Mouse (Mus musculus): Measurements from ENCODE around the gene Osgin1. TPM values are rescaled to one million over a fixed set of nuclear protein-coding genes. Genes with fewer than 3 reads are reported as not detected.

Gene Osgin1
- total and polyA plus RNA-seq, 2 experiments, result 9.6 to 649 TPM

GRCm38 (mm10) chr8:119428350-119428740, 5.6 kb upstream of the Osgin1 start:
- Histone ChIP-seq H3K9ac (ENCODE audit: low read depth, low read length) (peak overlapping the region; percentile 30), H3K27me3 (ENCODE audit: control insufficient read depth, insufficient read depth, low read length) (no peaks in the 10 kb centered on the region), H3K36me3 (ENCODE audit: control insufficient read depth, insufficient read depth, low read length) (no peaks in the 10 kb centered on the region), H3K27ac (replicated peaks; ENCODE audit: insufficient read depth, low read depth, low read length) (peak overlapping the region; percentile 72), H3K79me2 (ENCODE audit: control insufficient read depth, insufficient read depth, low read length) (no peaks in the 10 kb centered on the region), H3K4me1 (ENCODE audit: control insufficient read depth, insufficient read depth, low read length) (peaks cover 72% of the 10 kb centered on the region), H3K4me3 (ENCODE audit: insufficient read depth, low read depth, low read length) (peak overlapping the region; percentile 8; the same call in 1 of the 2 replicates)
- TF ChIP-seq POLR2A (IDR thresholded peaks at IDR 0.05; ENCODE audit: extremely low read depth, insufficient read depth, low read length) (no peak), CTCF (IDR thresholded peaks at IDR 0.05; ENCODE audit: low read depth, low read length) (no peak)
- 19% methylated on average over 7 of the region's 7 CpGs for WGBS
- DNase-seq (ENCODE audit: extremely low read depth, low read depth, low spot score), result no peak

- Histone ChIP-seq H3K4me3 (ENCODE audit: insufficient read depth, low read depth, low read length) (no peak overlapping the region), H3K4me1 (ENCODE audit: control insufficient read depth, insufficient read depth, low read length) (peaks cover 69% of the 10 kb centered on the region), H3K27ac (replicated peaks; ENCODE audit: insufficient read depth, low read depth, low read length) (peak overlapping the region; percentile 72), H3K27me3 (ENCODE audit: control insufficient read depth, insufficient read depth, low read length) (no peaks in the 10 kb centered on the region), H3K79me2 (ENCODE audit: control insufficient read depth, insufficient read depth, low read length) (no peaks in the 10 kb centered on the region), H3K36me3 (ENCODE audit: control insufficient read depth, insufficient read depth, low read length) (no peaks in the 10 kb centered on the region), H3K9ac (ENCODE audit: low read depth, low read length) (peak overlapping the region; percentile 40)
- 29% methylated on average over 5 of the region's 5 CpGs for WGBS
- peak; percentile 87 for DNase-seq (ENCODE audit: extremely low read depth, low read depth, low spot score)
- TF ChIP-seq CTCF (IDR thresholded peaks at IDR 0.05; ENCODE audit: low read depth, low read length), result no peak
- no peak for TF ChIP-seq POLR2A (IDR thresholded peaks at IDR 0.05; ENCODE audit: extremely low read depth, insufficient read depth, low read length)
These were observed 5.1 kb upstream of the Osgin1 start for GRCm38 (mm10) chr8:119428766-119429327.

DNA sequence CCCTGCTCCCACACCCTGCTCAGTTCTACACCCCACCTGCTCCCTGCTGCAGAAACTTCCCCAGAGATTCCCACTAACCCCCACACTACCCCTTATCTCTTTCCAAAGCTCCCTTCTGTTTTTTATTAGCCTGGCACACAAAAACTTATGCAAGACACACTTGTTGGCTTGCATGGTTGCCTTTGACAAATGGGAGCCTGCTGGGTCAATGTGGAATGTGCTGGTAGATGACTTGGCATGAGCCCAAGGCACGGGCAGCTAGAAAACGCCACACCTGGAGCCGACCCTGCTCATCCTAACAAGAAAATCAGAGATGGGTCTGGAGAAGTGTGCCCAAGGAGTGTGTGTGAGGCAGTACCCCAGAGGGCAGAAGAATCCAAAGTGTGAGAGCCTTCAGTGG, 4.4 kb upstream of the Osgin1 start:
- TF ChIP-seq POLR2A (IDR thresholded peaks at IDR 0.05; ENCODE audit: extremely low read depth, insufficient read depth, low read length) (no peak), CTCF (IDR thresholded peaks at IDR 0.05; ENCODE audit: low read depth, low read length) (no peak)
- H3K27ac ChIP-seq (replicated peaks; ENCODE audit: insufficient read depth, low read depth, low read length), result peak overlapping the region; percentile 72
- DNase-seq (ENCODE audit: extremely low read depth, low read depth, low spot score), result peak; percentile 89

DNA sequence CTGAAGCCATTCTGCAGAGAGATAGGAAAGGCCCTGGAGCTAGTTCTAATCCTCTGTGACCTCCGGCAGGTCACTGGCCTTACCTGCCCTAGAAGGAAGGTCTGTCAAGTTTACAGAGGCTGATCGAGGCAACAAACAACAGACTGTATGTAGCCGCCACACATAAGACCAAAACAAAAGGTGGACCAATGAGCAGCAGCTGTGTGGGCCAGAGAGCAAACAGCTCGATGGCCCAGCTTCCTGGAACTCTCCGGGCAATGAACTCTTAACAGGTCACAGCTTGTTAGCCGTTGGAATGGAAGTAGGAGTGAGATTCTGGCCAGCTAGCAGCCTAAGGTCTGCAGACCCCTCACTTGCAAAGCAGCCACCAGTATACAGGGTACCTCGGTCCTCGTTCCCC, 3.7 kb upstream of the Osgin1 start:
- Histone ChIP-seq H3K27me3 (ENCODE audit: control insufficient read depth, insufficient read depth, low read length) (no peaks in the 10 kb centered on the region), H3K9ac (ENCODE audit: low read depth, low read length) (peak overlapping the region; percentile 26), H3K27ac (replicated peaks; ENCODE audit: insufficient read depth, low read depth, low read length) (peak overlapping the region; percentile 83), H3K36me3 (ENCODE audit: control insufficient read depth, insufficient read depth, low read length) (no peaks in the 10 kb centered on the region), H3K4me3 (ENCODE audit: insufficient read depth, low read depth, low read length) (no peak overlapping the region), H3K4me1 (ENCODE audit: control insufficient read depth, insufficient read depth, low read length) (peaks cover 70% of the 10 kb centered on the region), H3K79me2 (ENCODE audit: control insufficient read depth, insufficient read depth, low read length) (no peaks in the 10 kb centered on the region)
- TF ChIP-seq POLR2A (IDR thresholded peaks at IDR 0.05; ENCODE audit: extremely low read depth, insufficient read depth, low read length) (no peak), CTCF (IDR thresholded peaks at IDR 0.05; ENCODE audit: low read depth, low read length) (no peak)
- 8% methylated on average over 8 of the region's 8 CpGs for WGBS
- DNase-seq (ENCODE audit: extremely low read depth, low read depth, low spot score), result peak; percentile 99

More for the DNA sequence above, 4.4 kb upstream of the Osgin1 start:
- peaks cover 70% of the 10 kb centered on the region for H3K4me1 ChIP-seq (ENCODE audit: control insufficient read depth, insufficient read depth, low read length)
- no peaks in the 10 kb centered on the region for H3K27me3 ChIP-seq (ENCODE audit: control insufficient read depth, insufficient read depth, low read length)
- WGBS, result 27% methylated on average over 3 of the region's 3 CpGs
- H3K4me3 ChIP-seq (ENCODE audit: insufficient read depth, low read depth, low read length), result no peak overlapping the region
- no peaks in the 10 kb centered on the region for H3K79me2 ChIP-seq (ENCODE audit: control insufficient read depth, insufficient read depth, low read length)
- no peaks in the 10 kb centered on the region for H3K36me3 ChIP-seq (ENCODE audit: control insufficient read depth, insufficient read depth, low read length)
- H3K9ac ChIP-seq (ENCODE audit: low read depth, low read length), result peak overlapping the region; percentile 40

- H3K9ac ChIP-seq (ENCODE audit: low read depth, low read length), result peak overlapping the region; percentile 26
- peaks cover 71% of the 10 kb centered on the region for H3K4me1 ChIP-seq (ENCODE audit: control insufficient read depth, insufficient read depth, low read length)
- no peaks in the 10 kb centered on the region for H3K79me2 ChIP-seq (ENCODE audit: control insufficient read depth, insufficient read depth, low read length)
- no peak overlapping the region for H3K4me3 ChIP-seq (ENCODE audit: insufficient read depth, low read depth, low read length)
- H3K36me3 ChIP-seq (ENCODE audit: control insufficient read depth, insufficient read depth, low read length), result no peaks in the 10 kb centered on the region
- WGBS, result 27% methylated on average over 7 of the region's 7 CpGs
- H3K27ac ChIP-seq (replicated peaks; ENCODE audit: insufficient read depth, low read depth, low read length), result peak overlapping the region; percentile 83
- TF ChIP-seq POLR2A (IDR thresholded peaks at IDR 0.05; ENCODE audit: extremely low read depth, insufficient read depth, low read length), result no peak
- TF ChIP-seq CTCF (IDR thresholded peaks at IDR 0.05; ENCODE audit: low read depth, low read length), result no peak
- no peak for DNase-seq (ENCODE audit: extremely low read depth, low read depth, low spot score)
- no peaks in the 10 kb centered on the region for H3K27me3 ChIP-seq (ENCODE audit: control insufficient read depth, insufficient read depth, low read length)
These were observed 3.2 kb upstream of the Osgin1 start for GRCm38 (mm10) chr8:119430690-119431089.

DNA sequence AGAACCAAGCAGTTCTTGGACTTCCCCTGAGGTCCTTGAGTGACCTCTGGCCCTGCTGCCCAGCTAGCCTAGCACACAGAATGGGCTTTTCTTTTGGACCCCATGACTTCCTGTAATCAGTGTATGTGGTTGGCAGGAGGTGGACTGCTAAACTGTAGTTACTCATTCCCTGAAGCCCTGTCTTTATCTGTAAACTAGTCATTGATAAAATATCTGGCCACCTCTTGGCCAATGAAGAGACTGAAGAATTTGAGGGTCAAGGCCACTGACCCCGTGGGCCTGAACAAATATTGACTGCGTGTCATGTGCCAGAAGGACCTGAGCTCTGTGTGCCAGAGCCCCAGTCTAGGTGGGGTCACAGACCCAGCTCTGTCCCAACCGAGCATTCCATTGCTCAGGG, 1.6 kb upstream of the Osgin1 start:
- Histone ChIP-seq H3K27me3 (ENCODE audit: control insufficient read depth, insufficient read depth, low read length) (no peaks in the 10 kb centered on the region), H3K4me3 (ENCODE audit: insufficient read depth, low read depth, low read length) (no peak overlapping the region), H3K79me2 (ENCODE audit: control insufficient read depth, insufficient read depth, low read length) (peaks cover 3% of the 10 kb centered on the region), H3K4me1 (ENCODE audit: control insufficient read depth, insufficient read depth, low read length) (peaks cover 69% of the 10 kb centered on the region), H3K36me3 (ENCODE audit: control insufficient read depth, insufficient read depth, low read length) (no peaks in the 10 kb centered on the region), H3K9ac (ENCODE audit: low read depth, low read length) (no peak overlapping the region; the same call in 1 of the 2 replicates), H3K27ac (replicated peaks; ENCODE audit: insufficient read depth, low read depth, low read length) (peak overlapping the region; percentile 83)
- 10% methylated on average over 3 of the region's 3 CpGs for WGBS
- no peak for TF ChIP-seq CTCF (IDR thresholded peaks at IDR 0.05; ENCODE audit: low read depth, low read length)
- no peak for TF ChIP-seq POLR2A (IDR thresholded peaks at IDR 0.05; ENCODE audit: extremely low read depth, insufficient read depth, low read length)
- peak; percentile 99 for DNase-seq (ENCODE audit: extremely low read depth, low read depth, low spot score)
